Mouse (Mus musculus) forebrain, embryonic 14.5 days (tissue): ENCODE measurements around the gene Etv6. TPM values are rescaled to one million over a fixed set of nuclear protein-coding genes. Genes with fewer than 3 reads are reported as not detected.
A peak's percentile ranks its signal among the peaks of the same experiment; 100 is the strongest.

Source experiments
- ATAC-seq: fragments of 200-750 bp; cut with Nextera tagmentation; 2 replicates; pipeline ENCODE4 v1.8.0; 2017; ENCODE audit warnings: mild to moderate bottlenecking, moderate library complexity
- DNase-seq: peaks from one replicate; pipeline ENCODE4 v3.0.0-alpha.2; 2015; ENCODE audit warnings: low spot score
- H3K27ac ChIP-seq: fragments of 300-500 bp; sonication (generic); 2 replicates; pipeline ENCODE4 v1.5.1; 2014; ENCODE audit warnings: low read depth, mild to moderate bottlenecking, control low read depth, low read length, moderate library complexity
- H3K27me3 ChIP-seq: fragments of 300-500 bp; sonication (generic); replicated peaks from 2 replicates; pipeline ENCODE4 v1.6.1; 2014; ENCODE audit warnings: low read length, control low read depth, mixed read lengths; ENCODE audit not compliant: control insufficient read depth, insufficient read depth
- H3K36me3 ChIP-seq: fragments of 300-500 bp; sonication (generic); 2 replicates; pipeline ENCODE4 v1.6.1; 2014; ENCODE audit warnings: low read length, control low read depth; ENCODE audit not compliant: control insufficient read depth, insufficient read depth
- H3K4me1 ChIP-seq: fragments of 300-500 bp; sonication (generic); 2 replicates; pipeline ENCODE4 v1.6.1; 2014; ENCODE audit warnings: antibody characterized with exemption, low read length, control low read depth; ENCODE audit not compliant: control insufficient read depth, insufficient read depth
- H3K4me2 ChIP-seq: fragments of 300-500 bp; sonication (generic); 2 replicates; pipeline ENCODE4 v1.6.1; 2014; ENCODE audit warnings: mild to moderate bottlenecking, control low read depth, low read length
- H3K4me3 ChIP-seq: fragments of 300-500 bp; sonication (generic); 2 replicates; pipeline ENCODE4 v1.5.1; 2014; ENCODE audit warnings: low read depth, low read length, control low read depth
- H3K9ac ChIP-seq: fragments of 300-500 bp; sonication (generic); 2 replicates; pipeline ENCODE4 v1.6.1; 2014; ENCODE audit warnings: mild to moderate bottlenecking, low read length, control low read depth, moderate library complexity
- H3K9me3 ChIP-seq: fragments of 300-500 bp; sonication (generic); replicated peaks from 2 replicates; pipeline ENCODE4 v1.6.1; 2016; ENCODE audit warnings: low read length, control low read depth, mixed read lengths; ENCODE audit not compliant: control insufficient read depth
- WGBS: fragments of 180-500 bp; shearing (Covaris S2); extraction: QIAGEN DNeasy Blood & Tissue Kit; methylation state at CpG from one replicate; pipeline ENCODE4 v1.1.7; 2014; 5-methylcytosine and 5-hydroxymethylcytosine counted together
- polyA plus RNA-seq: library from polyadenylated mRNA; unstranded; fragments of >200 nt; fragmentation: Nextera tagmentation; extraction: Ambion mirVana; gene quantifications from 2 replicates; pipeline ENCODE4 v1.2.1, GENCODE M21; 2014

The Etv6 gene
- polyA plus RNA-seq, 1 experiment from 2014 or later, result 6.1 TPM

GRCm38 (mm10) chr6:134020821-134021220, 14.7 kb upstream of the Etv6 start:
- ATAC-seq (no peak), DNase-seq (no peak)
- no peak overlapping the region for H3K4me3 ChIP-seq
- no peaks in the 10 kb centered on the region for H3K27me3 ChIP-seq
- 84% methylated on average over 6 of the region's 6 CpGs for WGBS
- no peak overlapping the region for H3K27ac ChIP-seq
- H3K4me1 ChIP-seq, result no peaks in the 10 kb centered on the region
- H3K9ac ChIP-seq, result no peak overlapping the region
- no peaks in the 10 kb centered on the region for H3K36me3 ChIP-seq
- H3K4me2 ChIP-seq, result no peak overlapping the region
- H3K9me3 ChIP-seq, result no peaks in the 10 kb centered on the region

- H3K9me3 ChIP-seq, result no peaks in the 10 kb centered on the region
- H3K4me3 ChIP-seq, result no peak overlapping the region
- no peak overlapping the region for H3K9ac ChIP-seq
- DNase-seq, result no peak
- H3K4me2 ChIP-seq, result no peak overlapping the region
- H3K27me3 ChIP-seq, result no peaks in the 10 kb centered on the region
- WGBS, result 84% methylated on average over 2 of the region's 2 CpGs
- H3K4me1 ChIP-seq, result no peaks in the 10 kb centered on the region
- no peak overlapping the region for H3K27ac ChIP-seq
- H3K36me3 ChIP-seq, result no peaks in the 10 kb centered on the region
- ATAC-seq, result no peak
Observed at GRCm38 (mm10) chr6:134026264-134026663, 9.2 kb upstream of the Etv6 start.

GRCm38 (mm10) chr6:134027022-134027421, 8.5 kb upstream of the Etv6 start:
- no peaks in the 10 kb centered on the region for H3K4me1 ChIP-seq
- no peak overlapping the region for H3K4me2 ChIP-seq
- ATAC-seq, result no peak
- H3K9me3 ChIP-seq, result no peaks in the 10 kb centered on the region
- no peak overlapping the region for H3K9ac ChIP-seq
- H3K27me3 ChIP-seq, result no peaks in the 10 kb centered on the region
- no peak overlapping the region for H3K4me3 ChIP-seq
- no peak for DNase-seq
- no peak overlapping the region for H3K27ac ChIP-seq
- 87% methylated on average over 4 of the region's 4 CpGs for WGBS
- no peaks in the 10 kb centered on the region for H3K36me3 ChIP-seq

GRCm38 (mm10) chr6:134032451-134032850, 3.0 kb upstream of the Etv6 start:
- ATAC-seq, result no peak
- Histone ChIP-seq H3K4me2 (no peak overlapping the region), H3K9ac (no peak overlapping the region), H3K4me3 (no peak overlapping the region), H3K36me3 (no peaks in the 10 kb centered on the region), H3K9me3 (no peaks in the 10 kb centered on the region), H3K27me3 (no peaks in the 10 kb centered on the region), H3K4me1 (no peaks in the 10 kb centered on the region; the same call in 1 of the 2 replicates), H3K27ac (no peak overlapping the region)
- DNase-seq, result no peak
- 25% methylated on average over 7 of the region's 7 CpGs for WGBS

GRCm38 (mm10) chr6:134034436-134034835, 1.1 kb upstream of the Etv6 start:
- peak overlapping the region; percentile 99 for H3K9ac ChIP-seq
- no peaks in the 10 kb centered on the region for H3K27me3 ChIP-seq
- peak overlapping the region; percentile 65 for H3K4me2 ChIP-seq
- 2% methylated on average over 8 of the region's 8 CpGs for WGBS
- ATAC-seq (peak; percentile 2; the same call in 1 of the 2 replicates), DNase-seq (no peak)
- H3K4me3 ChIP-seq, result peak overlapping the region; percentile 80
- H3K4me1 ChIP-seq, result peaks cover 7% of the 10 kb centered on the region; the same call in 1 of the 2 replicates
- H3K36me3 ChIP-seq, result no peaks in the 10 kb centered on the region
- H3K9me3 ChIP-seq, result no peaks in the 10 kb centered on the region
- H3K27ac ChIP-seq, result peak overlapping the region; percentile 100

- Histone ChIP-seq H3K4me1 (peaks cover 7% of the 10 kb centered on the region; the same call in 1 of the 2 replicates), H3K4me2 (peak overlapping the region; percentile 65), H3K4me3 (peak overlapping the region; percentile 80), H3K27ac (peak overlapping the region; percentile 100), H3K27me3 (no peaks in the 10 kb centered on the region), H3K9ac (peak overlapping the region; percentile 99), H3K36me3 (no peaks in the 10 kb centered on the region), H3K9me3 (no peaks in the 10 kb centered on the region)
- WGBS, result under 1% methylated on average over 48 of the region's 55 CpGs
- ATAC-seq (peak; percentile 93), DNase-seq (peak; percentile 91)
Observed at GRCm38 (mm10) chr6:134034904-134035489, 503 bp upstream of the Etv6 start.

- Histone ChIP-seq H3K9ac (peak overlapping the region; percentile 99), H3K36me3 (no peaks in the 10 kb centered on the region), H3K4me2 (peak overlapping the region; percentile 65), H3K4me1 (peaks cover 7% of the 10 kb centered on the region; the same call in 1 of the 2 replicates), H3K27ac (peak overlapping the region; percentile 100; the same call in 1 of the 2 replicates), H3K4me3 (peak overlapping the region; percentile 80), H3K9me3 (no peaks in the 10 kb centered on the region), H3K27me3 (no peaks in the 10 kb centered on the region)
- peak; percentile 49 for DNase-seq
- no peak for ATAC-seq
- 0% methylated on average over 8 of the region's 8 CpGs for WGBS
Observed at GRCm38 (mm10) chr6:134036491-134036911, 1.0 kb downstream of the Etv6 start.

GRCm38 (mm10) chr6:134036951-134037431, 1.5 kb downstream of the Etv6 start:
- Histone ChIP-seq H3K27ac (no peak overlapping the region), H3K36me3 (no peaks in the 10 kb centered on the region), H3K27me3 (no peaks in the 10 kb centered on the region), H3K4me1 (peaks cover 7% of the 10 kb centered on the region; the same call in 1 of the 2 replicates), H3K9me3 (no peaks in the 10 kb centered on the region), H3K9ac (peak overlapping the region; percentile 99; the same call in 1 of the 2 replicates), H3K4me2 (peak overlapping the region; percentile 65), H3K4me3 (peak overlapping the region; percentile 80)
- 6% methylated on average over 3 of the region's 3 CpGs for WGBS
- DNase-seq (no peak), ATAC-seq (no peak)

- no peak for ATAC-seq
- 30% methylated on average over 10 of the region's 10 CpGs for WGBS
- Histone ChIP-seq H3K4me3 (peak overlapping the region; percentile 5; the same call in 1 of the 2 replicates), H3K27ac (no peak overlapping the region), H3K27me3 (no peaks in the 10 kb centered on the region), H3K36me3 (no peaks in the 10 kb centered on the region), H3K9ac (peak overlapping the region; percentile 33), H3K4me1 (peaks cover 7% of the 10 kb centered on the region; the same call in 1 of the 2 replicates), H3K9me3 (no peaks in the 10 kb centered on the region), H3K4me2 (peak overlapping the region; percentile 65)
- DNase-seq, result no peak
Observed at GRCm38 (mm10) chr6:134037960-134038359, 2.5 kb downstream of the Etv6 start.
